Mouse (Mus musculus) cerebellum, postnatal 36 days (tissue): ENCODE measurements around the gene Lmo1.
"Not testable (repeated sequence)": the region's sequence is repeated elsewhere in the genome, so short reads cannot be mapped to it uniquely, and the experiment has no call there.

ENCODE experiments used
- DNase-seq, 2 experiments: peaks; one replicate each; pipeline ENCODE4 v3.0.0; 2021 to 2022; ENCODE audit warnings: mixed read lengths in 2 of 2

Lmo1 gene

GRCm38 (mm10) chr7:109174337-109174948, 564 bp downstream of the Lmo1 start:
- DNase-seq: peak; percentile 79 to 84

DNA sequence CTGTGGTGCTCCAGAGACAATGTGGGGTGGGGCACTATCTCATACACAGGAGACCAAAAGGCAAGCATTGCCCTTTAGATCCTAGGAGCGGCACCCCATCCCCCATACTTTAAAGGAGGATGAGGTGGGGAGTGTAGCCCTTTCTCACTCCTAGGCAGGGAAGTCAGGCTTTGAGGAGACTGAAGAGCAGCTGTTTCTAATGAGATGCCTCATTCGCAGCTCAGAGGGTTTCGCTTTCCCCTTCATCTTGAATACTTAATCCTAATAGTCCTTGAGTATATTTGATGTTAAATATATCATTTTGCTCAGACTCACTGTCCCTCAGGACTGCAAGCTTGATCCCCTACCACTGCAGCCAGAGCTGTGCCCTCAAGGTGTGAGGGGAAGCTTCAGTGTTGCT, 3.1 kb downstream of the Lmo1 start:
- no peak for DNase-seq

DNA sequence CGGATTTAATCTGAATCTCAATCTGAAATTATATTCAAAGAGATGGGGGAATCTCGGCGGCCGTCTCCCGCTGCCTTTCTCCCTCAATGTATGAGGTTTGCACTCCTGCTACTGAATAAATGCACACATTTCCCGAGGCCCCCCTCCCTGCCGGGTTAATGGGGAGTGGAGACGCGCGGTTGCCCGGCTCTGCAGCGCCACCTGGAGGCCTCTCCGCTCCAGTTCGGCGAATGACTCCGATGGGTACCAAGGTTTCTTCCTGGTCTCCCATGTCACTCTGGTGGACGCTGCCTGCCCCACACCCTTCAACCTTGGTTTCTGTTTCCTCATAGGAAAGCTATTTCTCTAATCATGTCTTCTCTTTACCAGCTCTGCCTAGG, 4.6 kb downstream of the Lmo1 start:
- DNase-seq: peak; percentile 96 to 97

GRCm38 (mm10) chr7:109169505-109170440, 5.2 kb downstream of the Lmo1 start:
- DNase-seq: peak; percentile 73 to 78

DNA sequence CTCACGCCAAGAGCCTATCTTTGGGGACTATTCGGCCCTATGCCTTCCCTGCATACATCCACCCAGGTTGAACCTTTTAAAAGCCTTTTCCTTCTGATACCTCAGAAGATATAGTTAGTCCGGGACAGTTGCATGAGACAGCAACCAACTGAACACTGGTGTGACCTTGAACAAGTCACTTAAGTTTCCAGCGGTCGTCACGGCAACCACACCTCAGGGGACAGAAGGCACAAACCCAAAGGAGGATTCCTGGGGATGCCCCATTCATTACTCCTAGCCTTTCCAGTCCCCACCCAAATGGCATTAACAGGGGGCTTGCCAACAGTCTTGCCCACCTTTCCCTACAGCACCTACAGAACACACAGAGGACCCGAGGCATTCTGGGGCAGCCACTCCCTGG, 6.3 kb downstream of the Lmo1 start:
- no peak for DNase-seq

DNA sequence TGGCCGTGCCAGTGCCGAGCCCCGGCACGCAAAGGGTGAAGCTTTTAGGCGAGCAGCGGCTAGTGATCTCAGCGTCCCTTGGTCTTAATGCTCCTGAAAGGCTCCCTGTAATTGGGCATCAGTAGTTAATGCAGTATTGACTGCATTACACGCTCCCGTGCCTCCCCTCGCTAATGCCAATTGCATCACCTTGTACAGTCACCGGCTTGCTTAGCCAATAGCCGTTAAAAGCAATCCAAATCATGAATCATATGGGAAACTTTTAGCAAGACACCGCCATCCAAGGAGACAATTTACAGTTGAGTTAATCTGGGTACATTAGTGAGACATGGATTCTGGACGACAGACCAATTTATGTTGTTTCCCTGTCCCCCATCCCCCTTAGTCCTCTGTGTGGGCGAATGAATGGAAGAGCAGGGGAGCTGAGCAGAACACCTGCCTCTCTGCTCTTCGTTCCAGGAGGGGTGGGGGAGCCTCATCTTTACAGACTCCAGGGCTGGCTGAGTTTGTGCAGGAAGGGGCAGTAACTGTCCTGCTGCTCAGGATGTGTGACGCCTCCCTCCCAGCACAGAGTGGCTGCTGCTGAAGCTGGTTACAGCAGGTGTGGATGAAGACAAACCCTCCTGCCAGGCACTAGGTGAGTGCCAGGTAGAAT, 8.9 kb downstream of the Lmo1 start:
- DNase-seq: no peak

GRCm38 (mm10) chr7:109154331-109154730, 20.7 kb downstream of the Lmo1 start:
- no peak for DNase-seq

- no peak for DNase-seq
Measured at GRCm38 (mm10) chr7:109153538-109153937, 21.5 kb downstream of the Lmo1 start.

DNA sequence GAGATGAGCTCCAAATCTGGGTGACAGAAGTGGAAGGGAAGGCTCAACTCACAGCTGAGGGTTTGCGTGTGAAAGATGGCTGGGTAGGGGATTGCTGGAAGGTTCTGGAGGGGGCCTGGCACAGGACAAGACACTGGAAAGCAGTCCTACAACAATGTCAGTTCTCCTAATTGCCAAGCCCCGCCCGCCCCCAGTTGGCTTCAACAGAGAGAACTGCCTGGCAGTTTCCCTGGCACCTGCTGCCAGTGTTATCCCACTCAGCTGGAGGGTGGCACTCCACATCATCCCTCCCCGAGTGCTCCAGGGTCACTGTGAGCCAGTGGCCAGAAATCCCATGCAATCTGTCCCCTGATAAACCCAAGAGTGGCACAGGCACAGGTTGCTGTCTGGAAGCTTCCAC, 23.9 kb downstream of the Lmo1 start:
- DNase-seq: no peak

- no peak for DNase-seq
Measured at GRCm38 (mm10) chr7:109145211-109145610, 29.8 kb downstream of the Lmo1 start.

DNA sequence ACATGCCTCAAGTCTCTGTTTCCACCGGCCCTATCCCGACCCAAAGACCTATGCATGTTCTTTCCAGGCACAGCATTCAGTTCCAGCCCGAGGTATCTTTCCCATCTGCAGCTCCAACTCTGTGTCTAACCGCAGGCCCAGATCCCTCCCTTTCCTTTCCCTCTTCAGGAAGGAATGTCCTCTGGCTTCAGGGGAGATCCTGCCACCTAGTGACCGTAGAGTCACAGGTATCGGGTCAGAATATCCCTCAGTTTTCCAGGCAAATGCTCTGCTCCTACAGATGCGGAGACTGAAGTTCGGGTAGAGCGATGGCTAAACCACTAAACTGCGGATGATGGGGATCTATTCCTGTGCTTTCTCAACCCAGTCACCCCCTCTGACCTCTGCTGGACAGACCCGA, 30.3 kb downstream of the Lmo1 start:
- no peak for DNase-seq

GRCm38 (mm10) chr7:109142564-109142963, 32.4 kb downstream of the Lmo1 start:
- no peak for DNase-seq

DNA sequence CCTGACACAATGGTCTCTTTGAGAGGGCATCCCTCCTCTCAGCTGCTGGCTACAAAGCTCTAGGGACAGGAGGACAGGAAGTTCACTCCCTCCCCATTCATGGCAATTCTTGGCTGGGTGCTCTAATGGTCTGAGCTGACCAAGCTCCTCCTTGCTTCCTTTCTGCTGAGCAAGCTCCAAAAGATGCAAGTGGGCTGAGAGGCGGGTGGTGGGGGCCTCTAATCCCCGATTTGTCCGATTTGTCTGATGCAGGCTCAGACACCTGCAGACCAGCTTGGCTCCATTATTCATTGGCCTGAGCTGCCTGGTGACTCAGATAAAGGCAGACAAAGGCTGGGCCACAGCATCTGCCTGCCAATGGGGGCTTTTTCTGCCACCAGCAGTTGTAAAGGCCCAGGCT, 33.3 kb downstream of the Lmo1 start:
- no peak for DNase-seq

GRCm38 (mm10) chr7:109141054-109141453, 34.0 kb downstream of the Lmo1 start:
- DNase-seq: no peak

DNA sequence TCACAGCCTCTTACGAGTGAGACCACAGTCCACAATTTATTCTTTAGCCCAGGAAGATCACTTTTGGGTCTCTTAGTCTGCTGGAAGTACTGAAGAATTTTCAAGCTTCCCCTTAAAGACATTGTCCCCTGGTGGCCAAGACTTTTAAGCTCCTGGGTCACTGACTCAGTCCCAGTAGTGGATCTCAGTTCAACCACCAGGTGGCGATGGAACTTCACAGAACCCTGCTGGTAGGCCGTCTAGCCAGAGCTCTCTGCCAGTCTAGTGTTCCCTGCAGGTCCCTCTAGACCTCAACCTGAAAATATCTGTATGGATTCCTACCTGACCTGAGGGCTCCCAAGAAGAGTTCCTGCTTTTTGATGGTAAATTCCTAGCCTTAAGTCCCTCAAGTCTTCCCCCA, 35.6 kb downstream of the Lmo1 start:
- peak; percentile 90 to 94 for DNase-seq

- peak; percentile 66 to 67 for DNase-seq
Measured at GRCm38 (mm10) chr7:109137441-109137840, 37.6 kb downstream of the Lmo1 start.

GRCm38 (mm10) chr7:109131565-109131964, 43.4 kb downstream of the Lmo1 start:
- DNase-seq: no peak

- DNase-seq: peak in 1 of 2 experiments; percentile 25
Measured at GRCm38 (mm10) chr7:109129946-109130686, 44.9 kb downstream of the Lmo1 start.

DNA sequence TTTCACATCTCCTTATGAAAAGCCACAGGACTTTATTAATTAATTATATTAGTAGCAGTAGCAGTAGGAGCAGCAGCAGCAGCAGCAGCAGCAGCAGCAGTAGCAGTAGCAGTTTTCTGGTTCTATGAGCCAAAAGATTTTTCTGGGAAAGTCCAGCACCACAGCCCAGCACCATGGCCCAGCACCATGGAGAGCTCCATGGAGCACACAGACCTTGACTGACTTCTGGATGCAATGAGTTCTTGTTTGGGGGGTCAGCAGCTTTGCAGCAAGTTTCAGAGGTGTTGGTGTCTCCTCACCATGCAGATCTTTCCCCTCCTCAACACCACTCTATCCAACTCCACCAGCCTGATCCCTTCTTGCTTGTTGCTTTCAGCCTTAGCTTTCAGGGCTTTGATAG, 45.6 kb downstream of the Lmo1 start:
- no peak for DNase-seq

GRCm38 (mm10) chr7:109115929-109116328, 59.1 kb downstream of the Lmo1 start:
- no peak for DNase-seq

DNA sequence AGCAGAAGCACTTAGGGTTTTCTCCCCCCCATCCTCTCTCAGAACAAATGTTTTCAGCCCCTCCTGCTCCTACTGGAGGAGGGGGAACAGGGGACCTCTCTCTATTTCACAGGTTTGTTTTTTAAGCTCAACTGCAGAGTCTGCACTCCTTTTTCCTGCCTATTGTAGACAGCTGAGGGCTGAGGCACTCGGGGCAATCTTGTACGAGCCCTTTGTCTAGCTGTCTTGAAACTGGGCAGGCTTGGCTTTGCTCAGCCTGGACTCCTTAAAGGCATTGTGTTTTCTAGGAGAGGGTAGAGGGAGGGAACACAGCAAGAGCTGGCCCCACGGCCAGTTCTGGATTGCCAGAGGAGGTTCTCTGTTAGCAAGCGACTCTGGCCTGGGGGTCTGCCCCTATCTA, 59.5 kb downstream of the Lmo1 start:
- DNase-seq: not testable (repeated sequence)

GRCm38 (mm10) chr7:109114950-109115349, 60.1 kb downstream of the Lmo1 start:
- DNase-seq: no peak

- DNase-seq: no peak
Measured at GRCm38 (mm10) chr7:109111000-109111399, 64.0 kb downstream of the Lmo1 start.
